Mouse (Mus musculus) thymus, postnatal 10 days (tissue): ENCODE results near the gene Farp1.
"Not testable (repeated sequence)": the region's sequence is repeated elsewhere in the genome, so short reads cannot be mapped to it uniquely, and the experiment has no call there.

Experiments used
- DNase-seq, 2 experiments: peaks; one replicate each; pipeline ENCODE4 v3.0.0; 2021; ENCODE audit warnings: low spot score in 2 of 2

The Farp1 gene

GRCm38 (mm10) chr14:121104760-121105329 is 69.8 kb downstream of the Farp1 start:
- no peak for DNase-seq

- no peak for DNase-seq
These were observed 71.9 kb downstream of the Farp1 start for GRCm38 (mm10) chr14:121106906-121107305.

GRCm38 (mm10) chr14:121107707-121108285 is 72.8 kb downstream of the Farp1 start:
- no peak for DNase-seq

GRCm38 (mm10) chr14:121108439-121109115 is 73.6 kb downstream of the Farp1 start:
- DNase-seq: no peak

- no peak for DNase-seq
These were observed 74.1 kb downstream of the Farp1 start for GRCm38 (mm10) chr14:121109116-121109504.

GRCm38 (mm10) chr14:121110492-121111267 is 75.7 kb downstream of the Farp1 start:
- DNase-seq: no peak

GRCm38 (mm10) chr14:121112061-121112460 is 77.1 kb downstream of the Farp1 start:
- DNase-seq: no peak

GRCm38 (mm10) chr14:121113785-121114184 is 78.8 kb downstream of the Farp1 start:
- no peak for DNase-seq

- DNase-seq: no peak
These were observed 81.7 kb downstream of the Farp1 start for GRCm38 (mm10) chr14:121116696-121117095.

- no peak for DNase-seq
These were observed 83.9 kb downstream of the Farp1 start for GRCm38 (mm10) chr14:121118860-121119259.

- DNase-seq: no peak
These were observed 86.7 kb downstream of the Farp1 start for GRCm38 (mm10) chr14:121121664-121122063.

GRCm38 (mm10) chr14:121122852-121123251 is 87.9 kb downstream of the Farp1 start:
- DNase-seq: no peak

- no peak for DNase-seq
These were observed 89.5 kb downstream of the Farp1 start for GRCm38 (mm10) chr14:121124409-121125010.

GRCm38 (mm10) chr14:121125651-121126050 is 90.7 kb downstream of the Farp1 start:
- no peak for DNase-seq

- no peak for DNase-seq
These were observed 91.3 kb downstream of the Farp1 start for GRCm38 (mm10) chr14:121126291-121126690.

GRCm38 (mm10) chr14:121128858-121129800 is 94.1 kb downstream of the Farp1 start:
- no peak for DNase-seq

- DNase-seq: not testable (repeated sequence)
These were observed 95.4 kb downstream of the Farp1 start for GRCm38 (mm10) chr14:121130351-121130750.

- DNase-seq: no peak
These were observed 99.4 kb downstream of the Farp1 start for GRCm38 (mm10) chr14:121134414-121134813.

GRCm38 (mm10) chr14:121143831-121144455 is 108.9 kb downstream of the Farp1 start:
- no peak for DNase-seq

GRCm38 (mm10) chr14:121144496-121144895 is 109.5 kb downstream of the Farp1 start:
- no peak for DNase-seq
